Mouse (Mus musculus) kidney, adult 18-20 months (tissue): ENCODE results near the gene Osbpl7.

ENCODE experiments used
- DNase-seq: peaks from one replicate; pipeline ENCODE4 v3.0.0; 2021

The Osbpl7 gene

GRCm38 (mm10) chr11:97040301-97041021 is 10.0 kb upstream of the Osbpl7 start:
- DNase-seq: no peak

GRCm38 (mm10) chr11:97041022-97041899 is 9.2 kb upstream of the Osbpl7 start, which contains the start of the genes Lrrc46 and Mrpl10:
Gene Lrrc46 (minus strand): TSS chr11:97041407.
Gene Mrpl10 (plus strand): TSS chr11:97041560.
- peak; percentile 87 for DNase-seq

GRCm38 (mm10) chr11:97044902-97045301 is 5.5 kb upstream of the Osbpl7 start:
- DNase-seq: no peak

- no peak for DNase-seq
Observed at GRCm38 (mm10) chr11:97045861-97046260, 4.6 kb upstream of the Osbpl7 start.

- no peak for DNase-seq
Observed at GRCm38 (mm10) chr11:97048090-97048650, 2.3 kb upstream of the Osbpl7 start.

GRCm38 (mm10) chr11:97049492-97050085 is 839 bp upstream of the Osbpl7 start:
- DNase-seq: no peak

- DNase-seq: peak; percentile 20
Observed at GRCm38 (mm10) chr11:97050944-97051586, 637 bp downstream of the Osbpl7 start.

- peak; percentile 55 for DNase-seq
Observed at GRCm38 (mm10) chr11:97052219-97052646, 1.8 kb downstream of the Osbpl7 start.

GRCm38 (mm10) chr11:97063274-97063920 is 13.0 kb downstream of the Osbpl7 start:
- DNase-seq: no peak

- DNase-seq: no peak
Observed at GRCm38 (mm10) chr11:97063921-97064295, 13.5 kb downstream of the Osbpl7 start.

- no peak for DNase-seq
Observed at GRCm38 (mm10) chr11:97065538-97066295, 15.3 kb downstream of the Osbpl7 start.

- DNase-seq: no peak
Observed at GRCm38 (mm10) chr11:97066656-97067360, 16.4 kb downstream of the Osbpl7 start.

GRCm38 (mm10) chr11:97069333-97069732 is 18.9 kb downstream of the Osbpl7 start:
- DNase-seq: no peak

- DNase-seq: no peak
Observed at GRCm38 (mm10) chr11:97069770-97070169, 19.3 kb downstream of the Osbpl7 start.

GRCm38 (mm10) chr11:97071129-97071528 is 20.7 kb downstream of the Osbpl7 start:
- no peak for DNase-seq

GRCm38 (mm10) chr11:97072533-97072932 is 22.1 kb downstream of the Osbpl7 start:
- peak; percentile 39 for DNase-seq

- DNase-seq: no peak
Observed at GRCm38 (mm10) chr11:97074235-97074634, 23.8 kb downstream of the Osbpl7 start.

GRCm38 (mm10) chr11:97078751-97079150 is 28.3 kb downstream of the Osbpl7 start:
- DNase-seq: no peak

GRCm38 (mm10) chr11:97080291-97080690 is 29.9 kb downstream of the Osbpl7 start:
- no peak for DNase-seq

- DNase-seq: peak; percentile 41
Observed at GRCm38 (mm10) chr11:97082977-97083376, 32.5 kb downstream of the Osbpl7 start.
